Mouse (Mus musculus): ENCODE results near the gene 2610318N02Rik. TPM values are rescaled to one million over a fixed set of nuclear protein-coding genes. Genes with fewer than 3 reads are reported as not detected.
"Not testable (repeated sequence)": the region's sequence is repeated elsewhere in the genome, so short reads cannot be mapped to it uniquely, and the experiment has no call there.

Gene 2610318N02Rik
- 16.6 and 19.6 TPM in 2 replicates for polyA plus RNA-seq (2015; fragmentation: Nextera tagmentation; extraction: Ambion mirVana)

- peak; percentile 90 for ATAC-seq (replicated peaks; ENCODE audit: extremely low read depth, insufficient read depth, low FRiP score)
- no peaks in the 10 kb centered on the region for H3K27me3 ChIP-seq (ENCODE audit: control insufficient read depth, insufficient read depth, low read length)
- peak within 1 kb of the TSS; percentile 55 for H3K27ac ChIP-seq (ENCODE audit: low read length)
- H3K4me2 ChIP-seq (ENCODE audit: low read depth, low read length), result peak within 1 kb of the TSS; percentile 89
- no peaks in the 10 kb centered on the region for H3K9me3 ChIP-seq (replicated peaks; ENCODE audit: control insufficient read depth, low read length)
- 0 out of 2 replicates have a peak, but pooled peaks cover 2% of the 10 kb centered on the region for H3K36me3 ChIP-seq (ENCODE audit: control insufficient read depth, insufficient read depth)
- H3K4me1 ChIP-seq (ENCODE audit: control insufficient read depth, insufficient read depth, low read length), result peaks cover 18% of the 10 kb centered on the region
- H3K9ac ChIP-seq (ENCODE audit: low read length), result peak within 1 kb of the TSS; percentile 76
- peak within 1 kb of the TSS; percentile 64 for H3K4me3 ChIP-seq (ENCODE audit: low read length)
- WGBS, result under 1% methylated on average over 25 of the region's 25 CpGs
These were observed at the start of gene 2610318N02Rik for GRCm38 (mm10) chr16:17124871-17125520. Gene 2610318N02Rik, minus strand, starts transcription at chr16:17125167.

- H3K27me3 ChIP-seq (ENCODE audit: control insufficient read depth, insufficient read depth, low read length), result no peaks in the 10 kb centered on the region
- no peak overlapping the region for H3K9ac ChIP-seq (ENCODE audit: low read length)
- H3K4me3 ChIP-seq (ENCODE audit: low read length), result no peak overlapping the region
- no peak overlapping the region for H3K4me2 ChIP-seq (ENCODE audit: low read depth, low read length)
- H3K4me1 ChIP-seq (ENCODE audit: control insufficient read depth, insufficient read depth, low read length), result no peaks in the 10 kb centered on the region
- WGBS, result 83% methylated on average over 5 of the region's 5 CpGs
- H3K9me3 ChIP-seq (replicated peaks; ENCODE audit: control insufficient read depth, low read length), result no peaks in the 10 kb centered on the region
- ATAC-seq (replicated peaks; ENCODE audit: extremely low read depth, insufficient read depth, low FRiP score), result no peak
- H3K36me3 ChIP-seq (ENCODE audit: control insufficient read depth, insufficient read depth), result peaks cover 25% of the 10 kb centered on the region
- no peak overlapping the region for H3K27ac ChIP-seq (ENCODE audit: low read length)
These were observed 43.1 kb upstream of the 2610318N02Rik start for GRCm38 (mm10) chr16:17168049-17168448.

- H3K9me3 ChIP-seq (replicated peaks; ENCODE audit: control insufficient read depth, low read length), result no peaks in the 10 kb centered on the region
- H3K4me3 ChIP-seq (ENCODE audit: low read length), result no peak overlapping the region
- H3K9ac ChIP-seq (ENCODE audit: low read length), result no peak overlapping the region
- ATAC-seq (replicated peaks; ENCODE audit: extremely low read depth, insufficient read depth, low FRiP score), result no peak
- no peaks in the 10 kb centered on the region for H3K4me1 ChIP-seq (ENCODE audit: control insufficient read depth, insufficient read depth, low read length)
- H3K4me2 ChIP-seq (ENCODE audit: low read depth, low read length), result no peak overlapping the region
- peaks cover 18% of the 10 kb centered on the region for H3K36me3 ChIP-seq (ENCODE audit: control insufficient read depth, insufficient read depth)
- no peaks in the 10 kb centered on the region for H3K27me3 ChIP-seq (ENCODE audit: control insufficient read depth, insufficient read depth, low read length)
- no peak overlapping the region for H3K27ac ChIP-seq (ENCODE audit: low read length)
These were observed 42.2 kb upstream of the 2610318N02Rik start for GRCm38 (mm10) chr16:17167179-17167578.

GRCm38 (mm10) chr16:17165478-17165877, 40.5 kb upstream of the 2610318N02Rik start:
- ATAC-seq (replicated peaks; ENCODE audit: extremely low read depth, insufficient read depth, low FRiP score); H3K4me1 ChIP-seq (ENCODE audit: control insufficient read depth, insufficient read depth, low read length); H3K9ac ChIP-seq (ENCODE audit: low read length); H3K27me3 ChIP-seq (ENCODE audit: control insufficient read depth, insufficient read depth, low read length); H3K4me2 ChIP-seq (ENCODE audit: low read depth, low read length); H3K27ac ChIP-seq (ENCODE audit: low read length); H3K4me3 ChIP-seq (ENCODE audit: low read length); H3K9me3 ChIP-seq (replicated peaks; ENCODE audit: control insufficient read depth, low read length): not testable (repeated sequence)
- peaks cover 15% of the 10 kb centered on the region for H3K36me3 ChIP-seq (ENCODE audit: control insufficient read depth, insufficient read depth)
- 84% methylated on average over 1 of the region's 1 CpGs for WGBS

- WGBS, result 85% methylated on average over 2 of the region's 2 CpGs
- H3K4me2 ChIP-seq (ENCODE audit: low read depth, low read length), result no peak overlapping the region
- no peaks in the 10 kb centered on the region for H3K27me3 ChIP-seq (ENCODE audit: control insufficient read depth, insufficient read depth, low read length)
- peaks cover 24% of the 10 kb centered on the region for H3K36me3 ChIP-seq (ENCODE audit: control insufficient read depth, insufficient read depth)
- no peaks in the 10 kb centered on the region for H3K4me1 ChIP-seq (ENCODE audit: control insufficient read depth, insufficient read depth, low read length)
- ATAC-seq (replicated peaks; ENCODE audit: extremely low read depth, insufficient read depth, low FRiP score), result no peak
- no peak overlapping the region for H3K27ac ChIP-seq (ENCODE audit: low read length)
- H3K4me3 ChIP-seq (ENCODE audit: low read length), result no peak overlapping the region
- H3K9me3 ChIP-seq (replicated peaks; ENCODE audit: control insufficient read depth, low read length), result no peaks in the 10 kb centered on the region
- no peak overlapping the region for H3K9ac ChIP-seq (ENCODE audit: low read length)
These were observed 29.4 kb upstream of the 2610318N02Rik start for GRCm38 (mm10) chr16:17154346-17154745.

- Histone ChIP-seq H3K4me2 (ENCODE audit: low read depth, low read length) (no peak overlapping the region), H3K4me3 (ENCODE audit: low read length) (no peak overlapping the region), H3K36me3 (ENCODE audit: control insufficient read depth, insufficient read depth) (peaks cover 11% of the 10 kb centered on the region), H3K27me3 (ENCODE audit: control insufficient read depth, insufficient read depth, low read length) (no peaks in the 10 kb centered on the region), H3K9me3 (replicated peaks; ENCODE audit: control insufficient read depth, low read length) (no peaks in the 10 kb centered on the region), H3K27ac (ENCODE audit: low read length) (no peak overlapping the region), H3K4me1 (ENCODE audit: control insufficient read depth, insufficient read depth, low read length) (peaks cover 10% of the 10 kb centered on the region; the same call in 1 of the 2 replicates), H3K9ac (ENCODE audit: low read length) (no peak overlapping the region)
- 94% methylated on average over 4 of the region's 4 CpGs for WGBS
- ATAC-seq (replicated peaks; ENCODE audit: extremely low read depth, insufficient read depth, low FRiP score), result no peak
These were observed 26.9 kb upstream of the 2610318N02Rik start for GRCm38 (mm10) chr16:17151874-17152273.

- Histone ChIP-seq H3K4me1 (ENCODE audit: control insufficient read depth, insufficient read depth, low read length) (peaks cover 10% of the 10 kb centered on the region; the same call in 1 of the 2 replicates), H3K9me3 (replicated peaks; ENCODE audit: control insufficient read depth, low read length) (no peaks in the 10 kb centered on the region), H3K36me3 (ENCODE audit: control insufficient read depth, insufficient read depth) (peaks cover 11% of the 10 kb centered on the region), H3K4me2 (ENCODE audit: low read depth, low read length) (no peak overlapping the region), H3K27me3 (ENCODE audit: control insufficient read depth, insufficient read depth, low read length) (no peaks in the 10 kb centered on the region), H3K27ac (ENCODE audit: low read length) (no peak overlapping the region), H3K9ac (ENCODE audit: low read length) (no peak overlapping the region), H3K4me3 (ENCODE audit: low read length) (no peak overlapping the region)
- 81% methylated on average over 7 of the region's 7 CpGs for WGBS
- ATAC-seq (replicated peaks; ENCODE audit: extremely low read depth, insufficient read depth, low FRiP score), result no peak
These were observed 25.7 kb upstream of the 2610318N02Rik start for GRCm38 (mm10) chr16:17150520-17151258.

GRCm38 (mm10) chr16:17148084-17148483, 23.1 kb upstream of the 2610318N02Rik start:
- Histone ChIP-seq H3K9me3 (replicated peaks; ENCODE audit: control insufficient read depth, low read length) (no peaks in the 10 kb centered on the region), H3K4me2 (ENCODE audit: low read depth, low read length) (peak overlapping the region; percentile 99), H3K9ac (ENCODE audit: low read length) (peak overlapping the region; percentile 52), H3K4me3 (ENCODE audit: low read length) (peak overlapping the region; percentile 60), H3K36me3 (ENCODE audit: control insufficient read depth, insufficient read depth) (peaks cover 6% of the 10 kb centered on the region; the same call in 1 of the 2 replicates), H3K27ac (ENCODE audit: low read length) (no peak overlapping the region), H3K27me3 (ENCODE audit: control insufficient read depth, insufficient read depth, low read length) (no peaks in the 10 kb centered on the region), H3K4me1 (ENCODE audit: control insufficient read depth, insufficient read depth, low read length) (peaks cover 10% of the 10 kb centered on the region; the same call in 1 of the 2 replicates)
- 18% methylated on average over 16 of the region's 16 CpGs for WGBS
- ATAC-seq (replicated peaks; ENCODE audit: extremely low read depth, insufficient read depth, low FRiP score), result no peak

GRCm38 (mm10) chr16:17147391-17147929, 22.5 kb upstream of the 2610318N02Rik start:
- Histone ChIP-seq H3K4me3 (ENCODE audit: low read length) (peak overlapping the region; percentile 60), H3K36me3 (ENCODE audit: control insufficient read depth, insufficient read depth) (peaks cover under 1% of the 10 kb centered on the region; the same call in 1 of the 2 replicates), H3K4me2 (ENCODE audit: low read depth, low read length) (peak overlapping the region; percentile 99), H3K9ac (ENCODE audit: low read length) (peak overlapping the region; percentile 52), H3K4me1 (ENCODE audit: control insufficient read depth, insufficient read depth, low read length) (peaks cover 10% of the 10 kb centered on the region; the same call in 1 of the 2 replicates), H3K9me3 (replicated peaks; ENCODE audit: control insufficient read depth, low read length) (no peaks in the 10 kb centered on the region), H3K27ac (ENCODE audit: low read length) (no peak overlapping the region), H3K27me3 (ENCODE audit: control insufficient read depth, insufficient read depth, low read length) (no peaks in the 10 kb centered on the region)
- peak; percentile 14; the same call in 1 of the 2 replicates for ATAC-seq (replicated peaks; ENCODE audit: extremely low read depth, insufficient read depth, low FRiP score)
- 1% methylated on average over 41 of the region's 41 CpGs for WGBS

Measured in heart, embryonic 16.5 days (tissue).